Mouse (Mus musculus) monocyte, adult 5-6 weeks (primary cell): ENCODE results near the gene Glis1. TPM values are rescaled to one million over a fixed set of nuclear protein-coding genes. Genes with fewer than 3 reads are reported as not detected.

Source experiments
- ATAC-seq: fragments of 153-309, 156-312 bp; replicated peaks from 2 replicates; pipeline ENCODE4 v1.8.0; 2017; ENCODE audit warnings: mild to moderate bottlenecking; ENCODE audit not compliant: low TSS enrichment, insufficient number of reproducible peaks, severe bottlenecking, poor library complexity, low FRiP score
- total RNA-seq: library from RNA; stranded (forward); fragments of 200-1000, 200-491, 200-594 nt; gene quantifications from 3 replicates; pipeline ENCODE4 v1.2.3, GENCODE M21; 2017

Gene Glis1
- total RNA-seq, 1 experiment from 2014 or later = not detected

GRCm38 (mm10) chr4:107495751-107496430 is 61.5 kb downstream of the Glis1 start:
- no peak for ATAC-seq

- no peak for ATAC-seq
These were observed 63.1 kb downstream of the Glis1 start for GRCm38 (mm10) chr4:107497430-107497935.

GRCm38 (mm10) chr4:107502601-107503051 is 68.2 kb downstream of the Glis1 start:
- ATAC-seq = no peak

- no peak for ATAC-seq
These were observed 80.6 kb downstream of the Glis1 start for GRCm38 (mm10) chr4:107514981-107515380.

- ATAC-seq = no peak
These were observed 81.2 kb downstream of the Glis1 start for GRCm38 (mm10) chr4:107515626-107516025.

GRCm38 (mm10) chr4:107518766-107519165 is 84.4 kb downstream of the Glis1 start:
- no peak for ATAC-seq

GRCm38 (mm10) chr4:107520071-107520470 is 85.7 kb downstream of the Glis1 start:
- no peak for ATAC-seq

GRCm38 (mm10) chr4:107520816-107521215 is 86.4 kb downstream of the Glis1 start:
- ATAC-seq = no peak

- ATAC-seq = no peak
These were observed 89.3 kb downstream of the Glis1 start for GRCm38 (mm10) chr4:107523607-107524151.

GRCm38 (mm10) chr4:107535126-107535525 is 100.7 kb downstream of the Glis1 start:
- no peak for ATAC-seq

- no peak for ATAC-seq
These were observed 103.7 kb downstream of the Glis1 start for GRCm38 (mm10) chr4:107538116-107538515.

- no peak for ATAC-seq
These were observed 104.2 kb downstream of the Glis1 start for GRCm38 (mm10) chr4:107538561-107538960.

- no peak for ATAC-seq
These were observed 104.6 kb downstream of the Glis1 start for GRCm38 (mm10) chr4:107539021-107539420.

- no peak for ATAC-seq
These were observed 107.4 kb downstream of the Glis1 start for GRCm38 (mm10) chr4:107541821-107542220.

- ATAC-seq = no peak
These were observed 110.5 kb downstream of the Glis1 start for GRCm38 (mm10) chr4:107544843-107545242.

GRCm38 (mm10) chr4:107545726-107546125 is 111.3 kb downstream of the Glis1 start:
- no peak for ATAC-seq

- no peak for ATAC-seq
These were observed 112.1 kb downstream of the Glis1 start for GRCm38 (mm10) chr4:107546525-107546924.

- no peak for ATAC-seq
These were observed 115.7 kb downstream of the Glis1 start for GRCm38 (mm10) chr4:107550096-107550495.

GRCm38 (mm10) chr4:107550546-107550945 is 116.2 kb downstream of the Glis1 start:
- no peak for ATAC-seq

GRCm38 (mm10) chr4:107552696-107553095 is 118.3 kb downstream of the Glis1 start:
- ATAC-seq = no peak
